Mouse (Mus musculus): Measurements from ENCODE around the gene Igsf8. TPM values are rescaled to one million over a fixed set of nuclear protein-coding genes. Genes with fewer than 3 reads are reported as not detected.
"Not testable (repeated sequence)": the region's sequence is repeated elsewhere in the genome, so short reads cannot be mapped to it uniquely, and the experiment has no call there.

The Igsf8 gene
- polyA plus RNA-seq, 1 experiment from 2014 or later = 20.6 TPM

DNA sequence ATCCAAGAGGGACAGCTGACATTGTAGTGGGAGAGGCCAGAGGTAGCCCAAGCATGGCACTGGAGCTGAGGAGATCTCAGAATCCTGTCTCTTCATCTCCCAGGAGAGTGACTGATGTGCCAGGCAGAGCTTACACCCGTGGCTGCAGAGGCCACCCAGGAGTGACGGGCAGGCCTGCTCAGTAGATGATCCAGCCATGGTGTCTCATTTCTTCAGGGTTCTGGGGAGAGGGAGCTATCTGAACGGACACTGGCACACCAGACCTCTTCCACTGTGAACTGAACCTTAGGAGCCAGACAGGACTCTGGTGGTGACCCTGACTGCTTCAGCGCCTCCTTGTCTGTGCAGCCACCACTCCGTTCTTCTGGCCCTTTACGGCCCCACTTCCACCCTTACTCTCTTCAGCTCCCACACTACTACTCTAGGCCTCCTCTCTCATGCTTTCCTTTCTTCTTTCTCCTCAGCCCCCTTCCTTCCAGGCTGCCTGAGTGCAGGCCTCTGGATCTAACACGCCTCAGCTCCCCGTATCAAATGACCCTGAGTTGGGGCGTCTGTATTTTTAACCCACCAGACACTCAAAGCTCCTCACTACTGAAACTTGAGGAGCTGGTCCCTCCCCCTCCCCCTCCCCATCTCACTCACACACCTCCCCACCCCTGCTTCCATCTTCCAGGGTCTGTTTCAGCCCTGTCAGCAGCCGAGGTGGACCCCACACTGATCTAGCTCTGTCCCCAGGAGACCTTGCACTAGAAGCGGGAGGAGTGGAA, 40.0 kb upstream of the Igsf8 start:
- H3K27ac ChIP-seq (ENCODE audit: low read length) = no peak overlapping the region
- H3K4me1 ChIP-seq (ENCODE audit: control insufficient read depth, low read depth, low read length) = peaks cover 4% of the 10 kb centered on the region
- ATAC-seq (ENCODE audit: low read depth) = no peak
- no peaks in the 10 kb centered on the region for H3K9me3 ChIP-seq (replicated peaks; ENCODE audit: control insufficient read depth, low read length)
- no peaks in the 10 kb centered on the region for H3K27me3 ChIP-seq (ENCODE audit: control insufficient read depth, insufficient read depth, low read depth, low read length)
- no peak overlapping the region for H3K4me3 ChIP-seq (ENCODE audit: low read depth, low read length)
- no peak overlapping the region for H3K9ac ChIP-seq (ENCODE audit: low read depth, low read length)
- H3K36me3 ChIP-seq (ENCODE audit: control insufficient read depth, insufficient read depth) = no peaks in the 10 kb centered on the region
- 62% methylated on average over 11 of the region's 11 CpGs for WGBS (ENCODE audit: insufficient replicate concordance)
- no peak overlapping the region for H3K4me2 ChIP-seq (ENCODE audit: low read depth, low read length)

DNA sequence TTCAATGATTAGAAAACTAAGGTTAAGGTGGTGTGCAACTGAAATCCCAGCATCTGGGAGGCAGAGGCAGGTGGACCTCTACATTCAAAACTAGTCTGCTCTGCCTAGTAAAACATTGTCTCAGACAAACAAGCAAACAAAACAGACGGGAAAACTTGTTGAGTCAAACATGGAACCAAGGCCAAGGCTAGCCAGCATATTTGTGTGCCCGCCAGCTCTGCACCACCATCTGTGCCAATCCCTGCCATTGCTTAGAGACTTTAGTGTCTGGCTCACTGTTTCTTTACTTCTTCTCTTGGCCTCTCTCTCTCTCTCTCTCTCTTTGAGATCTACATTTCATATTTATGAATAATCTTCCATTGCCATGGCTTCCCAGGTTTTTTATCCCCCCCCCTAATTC, 33.2 kb upstream of the Igsf8 start:
- H3K4me2 ChIP-seq (ENCODE audit: low read depth, low read length) = no peak overlapping the region
- H3K9ac ChIP-seq (ENCODE audit: low read depth, low read length) = no peak overlapping the region
- H3K4me1 ChIP-seq (ENCODE audit: control insufficient read depth, low read depth, low read length) = no peaks in the 10 kb centered on the region
- WGBS (ENCODE audit: insufficient replicate concordance) = 65% methylated on average over 2 of the region's 2 CpGs
- no peak overlapping the region for H3K4me3 ChIP-seq (ENCODE audit: low read depth, low read length)
- H3K9me3 ChIP-seq (replicated peaks; ENCODE audit: control insufficient read depth, low read length) = no peaks in the 10 kb centered on the region
- ATAC-seq (ENCODE audit: low read depth) = no peak
- no peaks in the 10 kb centered on the region for H3K36me3 ChIP-seq (ENCODE audit: control insufficient read depth, insufficient read depth)
- no peak overlapping the region for H3K27ac ChIP-seq (ENCODE audit: low read length)
- no peaks in the 10 kb centered on the region for H3K27me3 ChIP-seq (ENCODE audit: control insufficient read depth, insufficient read depth, low read depth, low read length)

DNA sequence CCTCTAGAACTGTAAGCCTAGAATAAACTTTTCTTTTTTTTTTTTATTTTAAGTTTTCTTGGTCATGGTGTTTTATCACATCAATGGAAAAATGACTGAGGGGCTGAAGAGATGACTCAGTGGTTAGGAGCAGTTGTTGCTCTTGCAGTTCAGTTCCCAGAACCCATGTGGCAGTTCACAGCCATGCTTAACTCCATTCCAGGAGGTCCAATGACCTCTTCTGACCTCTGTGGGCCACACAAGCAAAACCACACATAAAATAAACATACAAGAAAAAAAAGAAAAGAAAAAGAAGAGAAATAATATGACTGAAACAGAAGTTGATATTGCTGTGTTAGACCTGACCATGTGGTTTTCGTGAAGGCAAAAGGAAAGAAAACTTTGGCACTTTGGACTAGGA, 32.2 kb upstream of the Igsf8 start:
- Histone ChIP-seq H3K27ac (ENCODE audit: low read length) (no peak overlapping the region), H3K4me2 (ENCODE audit: low read depth, low read length) (no peak overlapping the region), H3K27me3 (ENCODE audit: control insufficient read depth, insufficient read depth, low read depth, low read length) (no peaks in the 10 kb centered on the region), H3K4me1 (ENCODE audit: control insufficient read depth, low read depth, low read length) (no peaks in the 10 kb centered on the region), H3K36me3 (ENCODE audit: control insufficient read depth, insufficient read depth) (no peaks in the 10 kb centered on the region), H3K4me3 (ENCODE audit: low read depth, low read length) (no peak overlapping the region), H3K9me3 (replicated peaks; ENCODE audit: control insufficient read depth, low read length) (no peaks in the 10 kb centered on the region), H3K9ac (ENCODE audit: low read depth, low read length) (no peak overlapping the region)
- no peak for ATAC-seq (ENCODE audit: low read depth)
- 64% methylated on average over 1 of the region's 1 CpGs for WGBS (ENCODE audit: insufficient replicate concordance)

DNA sequence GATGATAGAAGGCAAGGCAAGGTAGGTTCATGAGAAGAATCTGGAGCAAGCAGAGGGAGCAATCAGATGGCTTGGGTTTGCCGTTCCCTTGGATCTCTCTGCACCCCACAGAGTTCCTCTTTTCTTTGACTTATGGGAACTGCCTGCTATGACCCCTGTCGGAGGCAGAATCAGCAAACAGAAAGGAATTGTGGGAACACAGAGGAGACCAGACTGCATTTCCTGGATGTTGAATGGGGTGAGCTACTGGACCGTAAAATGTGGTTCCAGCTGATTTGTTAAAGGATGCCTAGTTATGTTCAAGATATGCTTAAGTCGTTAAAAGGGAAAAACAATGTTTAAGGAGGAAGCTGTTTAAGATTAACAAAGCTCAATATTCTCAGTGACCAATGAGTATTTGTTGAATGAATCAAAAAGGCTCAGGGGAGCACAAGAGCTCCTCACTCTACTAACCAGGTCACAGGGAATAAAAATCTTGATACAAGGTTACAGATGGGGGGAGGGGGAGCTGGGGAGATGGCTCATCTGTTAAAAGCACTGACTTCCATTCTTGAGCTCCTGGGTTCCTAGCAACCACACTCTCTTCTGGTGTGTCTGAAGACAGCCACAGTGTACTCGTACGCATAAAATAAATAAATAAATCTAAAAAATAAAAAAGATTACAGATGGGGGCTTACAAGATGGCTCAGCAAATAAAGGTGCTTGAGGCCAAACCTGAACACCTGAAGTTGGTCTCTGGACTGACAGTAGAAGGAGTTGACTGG, 20.3 kb upstream of the Igsf8 start:
- 30% methylated on average over 6 of the region's 6 CpGs for WGBS (ENCODE audit: insufficient replicate concordance)
- no peaks in the 10 kb centered on the region for H3K9me3 ChIP-seq (replicated peaks; ENCODE audit: control insufficient read depth, low read length)
- no peaks in the 10 kb centered on the region for H3K36me3 ChIP-seq (ENCODE audit: control insufficient read depth, insufficient read depth)
- no peak overlapping the region for H3K9ac ChIP-seq (ENCODE audit: low read depth, low read length)
- ATAC-seq (ENCODE audit: low read depth) = no peak
- H3K4me1 ChIP-seq (ENCODE audit: control insufficient read depth, low read depth, low read length) = no peaks in the 10 kb centered on the region
- no peak overlapping the region for H3K4me3 ChIP-seq (ENCODE audit: low read depth, low read length)
- H3K27ac ChIP-seq (ENCODE audit: low read length) = no peak overlapping the region
- peaks cover 18% of the 10 kb centered on the region for H3K27me3 ChIP-seq (ENCODE audit: control insufficient read depth, insufficient read depth, low read depth, low read length)
- H3K4me2 ChIP-seq (ENCODE audit: low read depth, low read length) = no peak overlapping the region

DNA sequence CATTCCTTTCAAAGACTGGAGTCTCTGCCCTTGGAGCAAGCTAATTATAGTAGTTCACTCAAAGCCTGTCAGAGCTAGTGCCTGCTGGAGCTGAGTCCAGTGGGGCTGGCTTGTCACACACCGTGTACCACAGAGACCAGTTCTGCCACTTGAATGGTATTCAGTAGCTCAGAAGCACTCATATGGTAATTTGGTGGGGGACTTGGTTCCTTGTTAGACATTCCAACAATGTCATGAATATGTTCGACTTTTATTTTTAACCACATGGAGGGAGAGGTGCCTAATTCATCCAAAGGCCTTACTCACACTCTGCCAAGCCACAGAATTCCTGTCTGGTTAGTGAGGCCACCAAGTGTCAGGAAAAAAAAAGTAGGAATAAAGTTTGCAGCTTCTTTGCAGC, 19.0 kb upstream of the Igsf8 start:
- no peak overlapping the region for H3K9ac ChIP-seq (ENCODE audit: low read depth, low read length)
- 43% methylated on average over 2 of the region's 2 CpGs for WGBS (ENCODE audit: insufficient replicate concordance)
- H3K27me3 ChIP-seq (ENCODE audit: control insufficient read depth, insufficient read depth, low read depth, low read length) = peaks cover 18% of the 10 kb centered on the region
- no peak overlapping the region for H3K4me3 ChIP-seq (ENCODE audit: low read depth, low read length)
- no peaks in the 10 kb centered on the region for H3K9me3 ChIP-seq (replicated peaks; ENCODE audit: control insufficient read depth, low read length)
- no peak overlapping the region for H3K27ac ChIP-seq (ENCODE audit: low read length)
- no peak for ATAC-seq (ENCODE audit: low read depth)
- no peaks in the 10 kb centered on the region for H3K4me1 ChIP-seq (ENCODE audit: control insufficient read depth, low read depth, low read length)
- no peaks in the 10 kb centered on the region for H3K36me3 ChIP-seq (ENCODE audit: control insufficient read depth, insufficient read depth)
- H3K4me2 ChIP-seq (ENCODE audit: low read depth, low read length) = no peak overlapping the region

DNA sequence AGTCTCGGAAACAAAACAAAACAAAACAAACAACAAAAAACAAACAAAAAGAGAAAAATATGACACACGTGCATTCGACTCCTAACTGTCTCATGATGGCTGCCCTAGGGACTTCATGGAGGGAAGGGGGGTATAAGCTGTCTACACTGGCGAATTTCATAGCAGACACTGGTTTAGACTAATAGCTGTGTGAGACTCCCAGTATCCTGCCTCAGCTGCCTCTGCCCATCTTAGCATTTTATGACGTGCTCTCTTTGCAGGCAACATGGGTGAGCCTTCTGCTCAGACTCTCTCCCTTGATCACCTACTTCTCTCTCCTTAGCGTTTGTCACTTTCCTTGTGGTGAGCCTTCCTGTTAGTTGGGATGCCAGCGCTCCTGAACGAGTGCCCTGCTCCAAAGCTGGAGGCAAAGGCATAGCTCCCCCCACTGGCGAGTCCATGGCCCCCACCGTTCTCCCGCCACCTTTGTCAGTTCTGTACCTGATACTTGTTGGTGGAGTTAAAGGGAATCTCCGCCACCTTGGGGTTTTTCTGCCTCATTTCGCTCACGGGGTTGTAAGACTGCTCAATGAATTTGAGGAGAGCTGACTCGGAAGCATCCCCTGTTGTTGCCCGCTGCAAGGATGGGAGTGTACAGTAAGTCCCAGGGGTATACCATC, 17.8 kb upstream of the Igsf8 start:
- Histone ChIP-seq H3K27me3 (ENCODE audit: control insufficient read depth, insufficient read depth, low read depth, low read length) (peaks cover 18% of the 10 kb centered on the region), H3K9ac (ENCODE audit: low read depth, low read length) (no peak overlapping the region), H3K9me3 (replicated peaks; ENCODE audit: control insufficient read depth, low read length) (no peaks in the 10 kb centered on the region), H3K4me1 (ENCODE audit: control insufficient read depth, low read depth, low read length) (no peaks in the 10 kb centered on the region), H3K36me3 (ENCODE audit: control insufficient read depth, insufficient read depth) (no peaks in the 10 kb centered on the region), H3K27ac (ENCODE audit: low read length) (no peak overlapping the region), H3K4me3 (ENCODE audit: low read depth, low read length) (no peak overlapping the region), H3K4me2 (ENCODE audit: low read depth, low read length) (no peak overlapping the region)
- WGBS (ENCODE audit: insufficient replicate concordance) = 23% methylated on average over 16 of the region's 16 CpGs
- no peak for ATAC-seq (ENCODE audit: low read depth)

DNA sequence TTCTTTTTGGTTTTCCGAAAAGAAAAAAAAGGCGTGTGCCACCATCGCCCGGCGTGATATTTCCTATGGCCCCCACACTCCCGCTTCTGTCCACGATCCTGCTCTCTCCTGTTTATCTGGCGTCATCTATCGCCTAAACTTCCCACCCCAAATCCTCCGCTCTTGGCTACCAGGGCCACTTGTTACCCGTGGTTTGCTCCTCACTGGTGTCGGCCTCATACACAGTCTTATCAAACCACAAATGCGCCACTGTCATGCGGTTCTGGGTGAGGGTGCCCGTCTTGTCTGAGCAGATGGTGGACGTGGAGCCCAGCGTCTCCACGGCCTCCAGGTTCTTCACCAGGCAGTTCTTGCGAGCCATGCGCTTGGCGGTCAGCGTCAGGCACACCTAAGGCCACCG, 16.8 kb upstream of the Igsf8 start:
- not testable (repeated sequence) for H3K27ac ChIP-seq (ENCODE audit: low read length); H3K4me3 ChIP-seq (ENCODE audit: low read depth, low read length); H3K36me3 ChIP-seq (ENCODE audit: control insufficient read depth, insufficient read depth); H3K9ac ChIP-seq (ENCODE audit: low read depth, low read length); ATAC-seq (ENCODE audit: low read depth); H3K4me1 ChIP-seq (ENCODE audit: control insufficient read depth, low read depth, low read length); H3K9me3 ChIP-seq (replicated peaks; ENCODE audit: control insufficient read depth, low read length); H3K4me2 ChIP-seq (ENCODE audit: low read depth, low read length)
- H3K27me3 ChIP-seq (ENCODE audit: control insufficient read depth, insufficient read depth, low read depth, low read length) = peaks cover 18% of the 10 kb centered on the region
- 24% methylated on average over 23 of the region's 23 CpGs for WGBS (ENCODE audit: insufficient replicate concordance)

DNA sequence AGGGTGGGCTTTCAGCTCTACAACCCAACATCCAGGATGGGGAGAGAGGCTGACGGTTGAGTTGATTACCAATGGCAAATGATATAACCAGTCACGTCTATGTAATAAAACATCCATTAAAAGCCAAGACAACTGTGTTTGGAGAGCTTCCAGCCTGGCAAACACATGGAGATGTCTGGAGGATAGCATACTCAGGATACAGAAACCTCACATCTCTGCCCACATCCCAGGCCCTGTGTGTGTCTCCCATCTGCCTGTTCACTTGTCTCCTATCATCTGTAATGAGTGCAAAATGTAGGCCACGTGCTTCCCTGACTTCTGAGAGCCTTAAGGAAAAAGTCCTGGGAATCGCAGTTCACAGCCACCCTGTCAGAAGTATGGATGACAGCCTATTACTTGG, 14.2 kb upstream of the Igsf8 start:
- Histone ChIP-seq H3K9ac (ENCODE audit: low read depth, low read length) (no peak overlapping the region), H3K9me3 (replicated peaks; ENCODE audit: control insufficient read depth, low read length) (no peaks in the 10 kb centered on the region), H3K27ac (ENCODE audit: low read length) (no peak overlapping the region), H3K4me2 (ENCODE audit: low read depth, low read length) (no peak overlapping the region), H3K4me3 (ENCODE audit: low read depth, low read length) (no peak overlapping the region), H3K27me3 (ENCODE audit: control insufficient read depth, insufficient read depth, low read depth, low read length) (peaks cover 18% of the 10 kb centered on the region), H3K4me1 (ENCODE audit: control insufficient read depth, low read depth, low read length) (no peaks in the 10 kb centered on the region), H3K36me3 (ENCODE audit: control insufficient read depth, insufficient read depth) (no peaks in the 10 kb centered on the region)
- ATAC-seq (ENCODE audit: low read depth) = no peak
- WGBS (ENCODE audit: insufficient replicate concordance) = 51% methylated on average over 4 of the region's 4 CpGs

DNA sequence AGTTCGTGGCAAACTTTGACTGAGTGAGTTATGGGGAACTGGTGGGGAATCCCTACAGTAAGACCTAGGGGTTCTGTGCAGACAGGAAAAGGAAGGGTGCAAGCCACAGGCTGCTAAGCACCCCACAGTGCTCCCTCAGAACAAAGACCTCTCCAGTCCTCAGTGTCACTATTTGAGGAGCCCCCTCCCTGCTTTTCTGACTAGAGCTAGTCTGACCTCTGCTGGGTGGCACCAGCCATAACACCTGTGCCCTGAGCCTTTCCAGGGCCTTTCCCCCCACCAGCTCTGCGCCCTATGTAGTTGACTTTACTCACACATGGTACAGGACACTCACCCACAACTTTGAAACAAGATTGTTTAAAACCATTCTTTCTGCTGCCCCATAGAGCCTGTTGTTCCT, 13.8 kb upstream of the Igsf8 start:
- no peak overlapping the region for H3K9ac ChIP-seq (ENCODE audit: low read depth, low read length)
- no peak overlapping the region for H3K4me3 ChIP-seq (ENCODE audit: low read depth, low read length)
- H3K4me1 ChIP-seq (ENCODE audit: control insufficient read depth, low read depth, low read length) = no peaks in the 10 kb centered on the region
- H3K27ac ChIP-seq (ENCODE audit: low read length) = no peak overlapping the region
- no peaks in the 10 kb centered on the region for H3K36me3 ChIP-seq (ENCODE audit: control insufficient read depth, insufficient read depth)
- WGBS (ENCODE audit: insufficient replicate concordance) = 30% methylated on average over 2 of the region's 2 CpGs
- no peak for ATAC-seq (ENCODE audit: low read depth)
- H3K9me3 ChIP-seq (replicated peaks; ENCODE audit: control insufficient read depth, low read length) = no peaks in the 10 kb centered on the region
- peaks cover 18% of the 10 kb centered on the region for H3K27me3 ChIP-seq (ENCODE audit: control insufficient read depth, insufficient read depth, low read depth, low read length)
- H3K4me2 ChIP-seq (ENCODE audit: low read depth, low read length) = no peak overlapping the region

Data from liver, embryonic 16.5 days (tissue).